Mouse (Mus musculus): Measurements from ENCODE around the gene Ncapd3.

The Ncapd3 gene

DNA sequence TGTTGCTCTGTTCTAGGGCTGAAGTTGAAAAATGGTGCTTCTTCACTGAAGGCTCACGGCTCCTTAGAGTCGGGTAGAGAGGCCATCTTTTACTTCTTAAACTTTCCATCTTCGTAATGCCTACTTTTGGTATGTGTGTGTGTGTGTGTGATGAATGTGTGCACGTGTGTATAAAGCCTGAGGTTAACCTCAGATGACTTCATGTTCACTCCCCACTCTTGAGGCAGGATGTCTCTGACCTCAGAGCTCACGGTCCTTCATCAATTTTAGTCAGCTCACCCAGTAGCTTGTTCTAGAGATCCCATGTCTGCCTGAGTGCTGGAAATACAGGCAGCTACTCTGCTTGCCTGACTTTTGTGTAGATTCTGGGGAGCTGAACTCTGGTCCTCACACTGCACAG is 13.9 kb downstream of the Ncapd3 start:
- DNase-seq (ENCODE audit: low spot score) = no peak

DNA sequence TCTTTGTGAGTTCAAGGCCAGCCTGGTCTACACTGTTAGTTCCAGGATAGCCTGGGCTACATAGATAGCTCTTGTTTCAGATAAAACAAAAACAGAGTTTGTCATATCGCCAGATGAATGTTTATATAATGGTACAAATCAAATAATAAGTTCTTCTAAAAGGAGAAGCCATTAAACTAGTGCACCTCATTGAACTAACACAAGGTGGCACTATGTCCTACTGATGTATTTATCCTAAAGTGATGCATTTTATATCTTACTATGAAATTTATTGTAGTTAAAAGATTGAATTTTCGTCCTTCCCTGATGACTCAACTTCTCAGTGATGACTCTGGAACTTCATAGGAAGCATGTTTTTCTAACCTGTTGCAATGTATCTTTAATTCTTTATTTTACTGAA is 19.5 kb downstream of the Ncapd3 start:
- no peak for DNase-seq (ENCODE audit: low spot score)

DNA sequence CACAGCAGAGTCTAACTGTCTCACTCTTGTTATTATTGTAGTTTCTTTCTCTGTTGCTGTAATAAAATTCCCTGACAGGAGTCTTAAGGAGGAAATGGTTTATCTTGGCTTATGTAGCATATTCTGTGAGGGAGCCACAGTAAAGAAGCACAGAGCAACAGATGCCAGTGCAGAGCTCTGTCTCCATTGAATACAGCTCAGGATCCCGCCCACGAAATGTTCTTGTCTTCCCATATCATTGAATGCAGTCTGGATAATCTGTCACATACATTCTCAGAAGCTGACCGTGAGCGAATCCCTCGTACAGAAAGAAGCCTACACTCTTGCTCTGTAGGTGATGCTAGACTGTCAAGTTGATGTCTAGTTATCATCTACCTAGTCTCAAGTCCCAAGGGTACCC is 28.4 kb downstream of the Ncapd3 start:
- no peak for DNase-seq (ENCODE audit: low spot score)

GRCm38 (mm10) chr9:27070895-27071294 is 40.9 kb downstream of the Ncapd3 start:
- no peak for DNase-seq (ENCODE audit: low spot score)

- peak; percentile 8 for DNase-seq (ENCODE audit: low spot score)
Measured at GRCm38 (mm10) chr9:27074677-27075076, 44.7 kb downstream of the Ncapd3 start.

DNA sequence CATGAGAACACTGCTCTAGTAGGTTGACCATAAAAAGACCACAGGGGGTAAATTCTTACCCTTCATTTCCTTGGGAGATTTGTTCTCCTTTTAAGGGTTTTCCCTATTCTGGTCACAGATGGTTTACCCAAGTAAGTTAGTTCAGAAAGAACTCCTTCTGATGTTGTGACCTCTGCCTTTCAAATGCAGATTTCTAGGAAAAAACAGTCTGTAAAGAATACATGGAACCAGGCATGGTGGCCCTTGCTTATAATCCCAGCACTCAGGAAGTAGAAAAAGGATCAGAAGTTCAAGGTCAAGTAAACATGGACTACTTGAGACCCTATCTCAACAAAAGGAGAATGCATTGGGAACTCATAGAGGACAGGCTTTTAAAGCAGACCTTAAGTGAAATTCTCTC is 45.8 kb downstream of the Ncapd3 start:
- DNase-seq (ENCODE audit: low spot score) = no peak

DNA sequence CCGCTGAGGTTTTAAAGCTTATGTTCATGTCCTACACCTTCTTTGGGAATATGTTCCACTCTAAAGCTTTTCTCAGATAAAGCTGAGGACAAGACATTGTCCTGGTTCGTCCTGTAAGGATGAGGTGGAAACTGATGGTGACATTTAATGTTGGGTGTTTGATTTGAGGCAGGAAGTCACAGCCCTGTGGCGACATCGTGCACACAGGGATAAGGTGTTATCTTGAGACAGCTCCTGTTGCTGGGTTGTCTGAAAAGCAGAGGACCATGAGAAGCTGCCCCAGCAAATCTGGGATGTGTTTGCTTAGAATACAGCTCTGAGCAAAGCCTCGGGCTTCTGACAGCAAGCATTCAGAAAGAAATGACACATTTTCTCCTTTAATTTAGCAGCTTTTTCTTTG is 56.3 kb downstream of the Ncapd3 start:
- DNase-seq (ENCODE audit: low spot score) = no peak

- DNase-seq (ENCODE audit: low spot score) = peak; percentile 4
Measured at GRCm38 (mm10) chr9:27087402-27087801, 57.4 kb downstream of the Ncapd3 start.

DNA sequence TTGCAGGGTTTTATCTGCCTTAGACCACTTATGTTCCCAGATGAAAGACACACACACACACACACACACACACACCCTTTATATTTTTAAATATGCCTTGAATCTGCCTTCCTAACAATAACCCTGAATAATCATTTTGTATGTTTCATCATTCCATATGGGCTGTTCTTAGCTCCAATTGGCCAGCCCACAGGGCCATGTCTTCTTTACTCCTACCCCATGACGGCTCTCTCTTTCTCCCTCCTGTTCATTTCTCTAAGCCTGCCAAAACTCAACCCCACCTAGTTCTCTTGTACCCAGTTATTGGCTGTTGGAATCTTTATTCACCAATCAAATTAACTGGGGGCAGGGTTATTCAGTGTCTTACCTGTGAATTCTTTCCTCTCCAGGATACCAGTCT is 60.2 kb downstream of the Ncapd3 start:
- no peak for DNase-seq (ENCODE audit: low spot score)

- no peak for DNase-seq (ENCODE audit: low spot score)
Measured at GRCm38 (mm10) chr9:27090801-27091775, 61.1 kb downstream of the Ncapd3 start.

DNA sequence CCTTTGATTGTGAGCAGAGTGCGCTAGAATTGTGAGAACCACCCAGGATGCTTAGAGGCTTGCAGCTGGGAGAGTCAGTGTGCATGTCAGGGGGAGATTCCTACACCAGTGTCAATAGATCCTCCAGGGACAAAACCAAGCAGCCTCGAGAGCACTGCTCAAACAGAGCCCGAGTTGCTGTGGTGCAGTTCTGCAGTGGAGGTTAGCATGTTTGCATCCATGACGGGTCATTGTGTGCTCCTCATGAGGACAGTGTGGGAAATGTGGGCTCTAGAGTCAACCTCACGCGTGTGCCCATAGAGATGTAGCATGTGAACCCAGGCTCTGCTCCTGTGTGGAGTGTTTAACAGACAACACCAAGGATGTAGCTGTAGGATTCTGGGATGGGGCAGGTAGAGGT is 62.9 kb downstream of the Ncapd3 start:
- no peak for DNase-seq (ENCODE audit: low spot score)

GRCm38 (mm10) chr9:27098092-27098491 is 68.1 kb downstream of the Ncapd3 start:
- no peak for DNase-seq (ENCODE audit: low spot score)

DNA sequence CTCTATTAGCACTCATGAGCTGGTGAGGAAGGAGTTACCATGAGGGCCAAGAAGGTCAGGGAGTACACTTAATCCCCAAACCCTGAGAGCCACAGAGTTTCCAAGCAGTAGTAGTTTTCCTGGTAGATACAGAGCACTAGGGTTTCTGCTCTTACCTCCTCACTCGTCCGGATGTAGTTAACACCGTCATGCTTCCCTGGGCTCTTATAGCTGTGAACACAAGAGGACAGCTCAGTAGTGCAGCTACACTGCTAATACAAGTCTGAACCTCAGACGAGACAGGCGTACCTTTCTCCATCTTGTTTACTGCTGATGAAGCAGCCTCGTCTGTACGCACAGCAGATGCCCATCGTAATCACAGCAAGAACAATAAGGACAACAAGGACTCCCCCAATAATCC is 68.6 kb downstream of the Ncapd3 start:
- no peak for DNase-seq (ENCODE audit: low spot score)

DNA sequence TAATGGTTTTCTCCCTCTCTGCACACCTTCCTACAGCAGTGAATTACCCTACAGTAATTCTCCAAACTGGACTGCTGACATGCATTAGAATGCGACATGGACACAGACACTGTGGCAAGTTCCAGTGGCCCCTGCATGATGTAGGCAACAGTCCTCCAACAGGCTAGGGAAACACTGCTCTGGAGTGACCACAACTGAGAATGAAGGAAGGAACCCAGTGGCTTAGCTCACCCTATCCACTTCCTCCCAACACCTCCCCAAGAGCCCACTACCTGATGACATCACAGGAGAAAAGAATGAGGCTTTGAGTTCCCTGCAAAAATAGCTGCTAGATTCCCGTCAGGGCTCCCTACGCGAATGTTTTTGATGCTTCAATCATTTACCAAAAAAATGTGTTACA is 69.5 kb downstream of the Ncapd3 start:
- DNase-seq (ENCODE audit: low spot score) = no peak

- DNase-seq (ENCODE audit: low spot score) = no peak
Measured at GRCm38 (mm10) chr9:27101466-27101865, 71.5 kb downstream of the Ncapd3 start.

DNA sequence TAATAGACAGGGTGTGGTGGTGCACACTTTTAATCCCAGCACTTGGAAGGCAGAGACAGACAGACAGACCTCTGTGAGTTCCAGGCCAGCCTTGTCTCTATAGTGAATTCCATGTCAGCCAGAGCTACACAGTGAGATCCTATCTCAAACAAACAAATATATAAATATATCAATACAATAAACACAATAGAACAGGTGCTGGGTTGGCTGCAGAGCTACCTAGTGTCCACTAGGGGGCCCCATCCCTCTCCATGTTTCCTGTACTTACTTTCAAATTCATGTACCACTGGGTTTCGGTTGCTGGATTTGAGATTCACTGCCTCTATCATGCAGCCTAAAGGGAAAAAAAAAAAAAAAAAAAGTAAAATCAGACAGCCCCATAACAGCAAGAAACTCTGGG is 76.1 kb downstream of the Ncapd3 start:
- DNase-seq (ENCODE audit: low spot score) = peak; percentile 48

GRCm38 (mm10) chr9:27108451-27108850 is 78.5 kb downstream of the Ncapd3 start:
- no peak for DNase-seq (ENCODE audit: low spot score)

DNA sequence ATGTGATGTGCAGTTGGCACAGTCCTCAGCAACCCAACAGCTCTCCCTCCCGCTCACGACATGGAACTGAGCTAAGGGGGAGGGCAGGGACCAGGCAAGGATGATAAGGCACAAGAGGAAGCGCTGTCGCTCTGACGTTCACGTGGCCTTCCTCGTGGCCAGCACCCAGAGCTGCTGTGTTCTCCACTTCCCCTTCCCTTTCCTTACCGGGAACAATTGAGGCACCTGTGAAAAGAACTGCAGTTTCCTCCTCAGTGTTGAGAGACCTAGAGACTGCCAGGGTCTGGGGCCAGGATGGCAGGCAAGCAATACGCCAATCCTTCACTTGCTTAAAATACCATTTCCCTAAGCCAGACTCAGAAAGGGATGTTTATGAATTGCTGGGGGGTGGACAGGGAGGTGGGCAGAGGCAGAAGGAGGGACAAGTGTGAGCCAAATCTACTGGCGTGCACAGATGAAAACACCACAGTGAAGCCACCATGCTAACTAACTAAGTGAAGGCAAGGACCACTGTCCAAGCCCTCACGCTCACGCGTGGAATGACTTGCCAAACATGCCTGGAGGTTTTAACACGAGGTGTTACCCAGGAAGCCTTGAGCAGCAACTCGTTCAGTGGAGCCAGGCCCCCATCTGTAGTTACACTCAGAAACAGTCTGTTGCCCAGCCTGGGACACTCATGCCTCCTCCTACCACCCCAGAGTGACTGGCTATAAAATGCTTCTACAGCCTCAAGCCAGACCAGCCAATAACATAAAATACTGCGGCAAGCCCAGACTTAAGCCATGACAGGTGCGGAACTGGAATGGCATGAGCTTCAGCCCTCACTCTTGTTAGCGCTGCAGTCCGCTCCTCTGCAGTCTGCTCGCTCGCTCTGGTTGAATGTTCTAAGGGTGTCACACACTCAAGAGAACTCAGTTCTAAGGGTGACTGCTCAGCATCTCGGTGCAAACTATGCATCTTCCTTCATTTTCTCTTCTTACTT is 79.8 kb downstream of the Ncapd3 start:
- no peak for DNase-seq (ENCODE audit: low spot score)

DNA sequence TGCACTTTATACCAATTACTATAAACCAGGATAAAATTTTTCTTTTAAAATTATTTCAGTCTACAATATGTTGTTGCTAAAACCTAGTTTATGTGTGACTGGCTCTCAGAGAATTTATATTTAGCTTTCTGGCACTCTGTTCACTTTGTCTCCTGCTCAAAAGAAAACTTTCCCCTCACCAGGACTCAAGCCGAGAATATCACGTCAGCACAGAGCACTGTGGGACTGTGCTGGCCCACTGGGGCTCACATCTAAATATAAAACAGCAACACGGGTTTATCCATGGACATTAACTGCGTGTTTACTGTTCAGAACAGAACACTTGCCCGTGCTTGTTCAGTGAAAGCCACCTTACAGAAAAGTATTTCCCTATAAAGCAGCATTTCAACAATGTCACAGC is 80.7 kb downstream of the Ncapd3 start:
- DNase-seq (ENCODE audit: low spot score) = no peak

- DNase-seq (ENCODE audit: low spot score) = no peak
Measured at GRCm38 (mm10) chr9:27111756-27112155, 81.8 kb downstream of the Ncapd3 start.

DNA sequence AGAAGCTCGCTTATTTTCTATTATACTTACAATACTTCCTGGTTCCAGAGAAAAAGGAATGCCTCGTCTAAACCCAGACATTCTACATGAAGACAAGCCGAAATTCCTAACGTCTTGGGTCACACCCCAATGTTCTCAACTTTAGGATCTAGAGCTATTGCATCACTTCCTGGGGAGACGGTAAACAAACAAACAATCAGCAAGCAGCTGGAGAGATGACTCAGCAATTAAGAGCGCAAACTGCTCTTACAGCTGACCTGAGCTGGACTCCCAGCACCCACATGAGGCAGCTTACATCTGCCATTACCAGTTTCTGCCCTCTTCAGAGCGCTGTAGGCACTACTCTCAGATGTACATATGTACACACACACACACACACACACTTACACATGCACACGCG is 91.3 kb downstream of the Ncapd3 start:
- no peak for DNase-seq (ENCODE audit: low spot score)

DNA sequence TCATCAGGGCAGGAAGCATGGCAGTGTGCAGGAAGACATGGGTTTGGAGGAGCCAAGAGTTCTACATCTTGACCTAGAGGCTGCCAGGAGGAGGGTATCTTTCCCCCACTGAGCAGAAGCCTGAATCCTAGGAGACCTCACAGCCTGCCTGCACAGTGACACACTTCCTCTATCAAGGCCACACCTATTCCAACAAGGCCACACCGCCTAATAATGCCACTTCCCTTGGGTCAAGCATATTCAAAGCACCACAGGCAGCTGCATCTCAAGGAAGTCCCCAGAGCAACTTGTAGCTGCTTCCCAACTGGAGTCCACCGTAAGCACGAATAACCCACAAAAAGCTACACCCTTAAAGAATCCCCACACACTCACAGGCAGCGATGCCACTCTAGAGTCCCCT is 92.1 kb downstream of the Ncapd3 start:
- DNase-seq (ENCODE audit: low spot score) = no peak

DNA sequence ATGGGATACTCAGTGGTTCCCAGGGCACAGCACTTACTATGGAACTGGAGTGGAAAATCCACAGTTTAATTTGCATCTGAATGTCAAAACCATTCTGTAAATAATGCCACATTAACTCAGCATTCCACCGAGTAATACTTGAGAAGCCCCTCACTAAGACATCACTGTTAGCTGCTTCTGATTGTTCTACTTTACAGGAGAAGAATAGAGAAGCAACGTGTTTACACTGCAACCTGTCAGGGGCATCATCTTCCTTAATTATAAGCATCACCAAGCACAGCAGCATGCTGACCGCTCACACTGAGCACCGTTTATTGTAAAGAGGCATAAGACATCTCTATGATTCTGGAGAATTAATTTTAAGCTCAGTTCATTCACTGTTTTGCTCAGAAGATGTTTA is 93.0 kb downstream of the Ncapd3 start:
- DNase-seq (ENCODE audit: low spot score) = no peak

Data from adipocyte (in vitro differentiated cells).